Mouse (Mus musculus) kidney, postnatal 36 days (tissue): ENCODE measurements at regions not wholly inside any gene's neighbourhood (a gene's known extent, or its start where the extent isn't known, plus 50 kb on each side); places are given as distances from the start of the nearest gene placed in this dataset.

Source experiments
- DNase-seq, 2 experiments: peaks; one replicate each; pipeline ENCODE4 v3.0.0; 2021 to 2022; ENCODE audit warnings: mixed read lengths in 2 of 2

- no peak for DNase-seq
Observed at GRCm38 (mm10) chr6:98748618-98749017, 406.1 kb upstream of the Gm765 start.

- no peak for DNase-seq
Observed at GRCm38 (mm10) chr6:98746976-98747375, 404.4 kb upstream of the Gm765 start.

GRCm38 (mm10) chr6:98740447-98740846, 397.9 kb upstream of the Gm765 start:
- DNase-seq = no peak

- no peak for DNase-seq
Observed at GRCm38 (mm10) chr6:98731010-98731530, 388.5 kb upstream of the Gm765 start.

- DNase-seq = no peak
Observed at GRCm38 (mm10) chr6:98726605-98727144, 384.1 kb upstream of the Gm765 start.

- DNase-seq = no peak
Observed at GRCm38 (mm10) chr6:98704887-98705622, 362.5 kb upstream of the Gm765 start.

- DNase-seq = no peak
Observed at GRCm38 (mm10) chr6:98697571-98697970, 355.0 kb upstream of the Gm765 start.

GRCm38 (mm10) chr6:98693411-98693810, 350.9 kb upstream of the Gm765 start:
- no peak for DNase-seq

GRCm38 (mm10) chr6:98690133-98690532, 347.6 kb upstream of the Gm765 start:
- DNase-seq = no peak

- DNase-seq = no peak
Observed at GRCm38 (mm10) chr6:98689395-98689794, 346.8 kb upstream of the Gm765 start.

GRCm38 (mm10) chr6:98688624-98689023, 346.1 kb upstream of the Gm765 start:
- no peak for DNase-seq

- no peak for DNase-seq
Observed at GRCm38 (mm10) chr6:98666388-98666989, 323.9 kb upstream of the Gm765 start.

GRCm38 (mm10) chr6:98651827-98652226, 309.3 kb upstream of the Gm765 start:
- DNase-seq = no peak

GRCm38 (mm10) chr6:98651315-98651714, 308.8 kb upstream of the Gm765 start:
- DNase-seq = no peak

- DNase-seq = no peak
Observed at GRCm38 (mm10) chr6:98640316-98640715, 297.8 kb upstream of the Gm765 start.

GRCm38 (mm10) chr6:98635816-98636215, 293.3 kb upstream of the Gm765 start:
- DNase-seq = no peak

- DNase-seq = no peak
Observed at GRCm38 (mm10) chr6:98632278-98633063, 289.9 kb upstream of the Gm765 start.

- DNase-seq = no peak
Observed at GRCm38 (mm10) chr6:98631269-98631668, 288.7 kb upstream of the Gm765 start.

- no peak for DNase-seq
Observed at GRCm38 (mm10) chr6:98629646-98630045, 287.1 kb upstream of the Gm765 start.

- no peak for DNase-seq
Observed at GRCm38 (mm10) chr6:98626435-98626834, 283.9 kb upstream of the Gm765 start.

- no peak for DNase-seq
Observed at GRCm38 (mm10) chr6:98620886-98621285, 278.3 kb upstream of the Gm765 start.

- DNase-seq = no peak
Observed at GRCm38 (mm10) chr6:98613030-98613429, 270.5 kb upstream of the Gm765 start.

- DNase-seq = no peak
Observed at GRCm38 (mm10) chr6:98609133-98609532, 266.6 kb upstream of the Gm765 start.
